Mouse (Mus musculus): ENCODE measurements at regions not wholly inside any gene's neighbourhood (a gene's known extent, or its start where the extent isn't known, plus 50 kb on each side); places are given as distances from the start of the nearest gene placed in this dataset.

DNA sequence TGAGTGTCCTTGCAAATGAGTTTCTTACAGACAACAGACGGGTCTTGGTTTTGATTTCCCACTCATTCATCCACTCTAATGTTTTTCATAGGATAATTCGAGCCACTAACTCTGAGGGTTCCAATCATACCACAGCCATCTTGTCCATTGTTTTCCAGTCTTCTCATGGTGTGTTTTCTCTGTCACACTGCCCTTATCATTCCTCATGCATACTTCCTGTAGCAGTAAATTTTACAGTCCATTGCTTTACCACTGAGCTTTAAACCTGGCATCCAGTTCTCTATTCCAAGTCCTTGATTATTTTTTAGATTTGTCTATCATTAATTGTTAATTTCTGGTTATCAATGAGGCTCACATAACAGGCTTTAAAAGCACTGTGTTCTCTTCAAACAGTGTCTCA, 290.0 kb upstream of the Nrsn1 start:
- no peak for DNase-seq (ENCODE audit: low read depth, low spot score)

DNA sequence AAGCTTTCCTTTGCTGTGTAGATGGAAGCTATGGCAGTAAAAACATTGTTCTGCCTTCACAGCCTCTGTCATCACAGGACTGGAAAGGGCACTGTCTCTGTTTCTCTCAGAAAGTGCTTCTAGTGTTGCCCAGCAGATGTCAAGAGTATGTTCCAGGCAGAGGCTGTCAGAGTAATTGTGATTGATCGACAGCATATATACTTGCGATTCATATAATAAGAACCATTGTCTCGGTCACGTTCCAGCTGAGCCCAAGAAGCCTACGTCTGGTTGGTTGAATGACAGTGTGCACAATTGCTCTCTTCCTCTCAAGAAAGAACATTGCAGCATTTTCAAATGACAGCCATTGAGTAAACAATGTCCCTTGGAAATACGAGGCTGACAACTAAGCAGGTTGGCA, 284.7 kb upstream of the Nrsn1 start:
- DNase-seq (ENCODE audit: low read depth, low spot score): no peak

DNA sequence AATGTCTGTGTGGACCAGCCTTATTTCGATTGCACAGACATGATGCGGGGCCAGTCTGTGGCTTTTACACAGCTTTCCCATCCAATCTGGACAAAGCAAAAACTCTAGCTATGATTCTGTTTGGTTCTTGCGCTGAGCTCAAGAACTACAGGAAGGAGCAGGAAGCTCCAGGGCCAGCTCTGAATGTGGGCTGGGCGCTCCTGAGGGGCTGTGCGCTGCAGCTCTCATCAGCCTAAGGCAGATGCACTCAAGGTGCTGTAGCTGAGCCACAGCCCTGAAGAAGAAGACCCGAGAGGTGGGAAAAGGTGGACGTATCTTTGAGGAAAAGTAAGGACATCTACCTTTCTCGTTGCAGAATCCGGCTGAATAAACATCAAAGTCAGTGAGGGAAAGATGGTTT, 278.2 kb upstream of the Nrsn1 start:
- DNase-seq (ENCODE audit: low read depth, low spot score): peak; percentile 4

DNA sequence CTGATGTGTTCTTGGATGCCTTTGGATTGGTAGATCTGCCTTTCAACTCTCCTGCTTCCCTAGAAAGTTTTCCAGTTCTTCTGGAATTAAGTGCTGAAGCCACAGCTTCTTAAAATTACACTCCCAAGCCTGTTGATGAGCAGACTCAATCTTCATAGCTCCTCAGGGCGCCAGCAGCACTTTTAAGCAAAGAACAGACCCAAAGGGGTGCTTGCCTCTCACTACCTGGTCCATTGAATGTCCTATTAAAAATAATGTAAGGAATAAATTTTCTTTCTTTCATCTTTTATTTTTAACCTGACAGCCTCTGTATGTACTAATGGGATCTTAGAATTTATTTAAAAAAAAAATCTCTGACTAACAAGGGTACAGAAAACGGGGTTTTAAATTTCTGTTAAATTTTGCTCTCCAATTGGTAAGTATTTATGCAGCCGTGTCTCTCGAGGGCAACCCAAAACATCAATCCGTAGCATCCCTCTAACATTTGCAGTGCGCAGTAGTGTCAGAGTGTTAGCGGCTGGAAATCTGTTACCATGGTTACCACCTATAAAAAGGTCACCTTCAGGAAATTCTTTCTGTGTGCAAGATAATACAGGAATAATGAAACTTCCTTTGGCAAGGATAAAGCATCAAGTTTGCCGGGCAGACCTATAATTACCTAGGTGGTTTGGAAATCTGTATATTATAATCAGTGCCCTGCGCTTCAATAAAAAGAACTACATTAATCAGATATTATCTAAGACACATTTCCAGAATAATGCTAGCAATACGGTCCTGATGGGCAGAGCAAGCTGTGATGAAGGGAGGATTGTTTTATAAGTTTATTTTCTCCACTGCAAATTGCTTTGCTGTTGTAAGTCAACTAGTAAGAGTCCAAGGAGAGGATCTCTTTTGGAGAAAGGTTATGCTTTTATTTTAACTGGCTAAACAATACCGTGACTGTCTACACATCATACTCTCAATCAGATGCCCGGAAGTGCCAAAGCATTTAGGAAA, 277.1 kb upstream of the Nrsn1 start:
- DNase-seq (ENCODE audit: low read depth, low spot score): peak; percentile 38

DNA sequence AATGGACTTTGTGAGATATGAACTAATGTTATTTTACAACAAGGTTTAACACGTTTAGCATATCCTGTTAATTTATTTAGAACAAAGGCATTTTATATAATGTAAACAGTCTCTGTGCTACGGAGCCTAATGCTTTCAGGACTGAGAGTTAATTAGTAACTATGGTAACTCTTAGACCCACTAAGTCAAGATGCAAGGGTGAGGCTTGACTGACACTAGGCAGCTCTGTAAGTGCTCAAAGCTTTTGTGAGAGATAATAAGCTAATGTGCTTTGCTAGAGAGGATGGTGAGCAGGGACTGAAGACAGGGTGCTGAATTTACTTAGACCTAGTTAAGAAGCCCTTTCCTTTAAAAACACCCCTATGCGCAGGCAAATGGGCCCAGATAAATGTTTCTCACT, 253.8 kb upstream of the Nrsn1 start:
- no peak for DNase-seq (ENCODE audit: low read depth, low spot score)

DNA sequence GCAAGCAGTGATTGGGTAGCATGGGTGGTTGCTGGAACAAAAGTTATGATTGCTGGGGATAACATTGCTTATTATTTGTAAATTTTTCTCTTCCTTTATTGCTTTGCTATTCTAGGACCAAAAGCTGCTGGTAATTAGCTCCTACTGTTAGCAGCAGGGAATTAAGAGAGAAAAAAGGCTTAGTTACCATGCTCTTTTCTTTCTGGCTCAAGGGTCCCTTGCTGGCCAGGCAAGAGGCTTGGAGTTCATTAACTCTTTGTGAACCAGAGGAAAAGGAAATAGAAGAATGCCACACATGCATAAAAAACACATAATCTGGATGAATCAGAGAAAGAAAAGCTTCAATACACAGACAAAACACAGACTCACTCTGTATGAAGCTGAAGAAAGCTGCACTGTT, 237.1 kb upstream of the Nrsn1 start:
- DNase-seq (ENCODE audit: low read depth, low spot score): no peak

DNA sequence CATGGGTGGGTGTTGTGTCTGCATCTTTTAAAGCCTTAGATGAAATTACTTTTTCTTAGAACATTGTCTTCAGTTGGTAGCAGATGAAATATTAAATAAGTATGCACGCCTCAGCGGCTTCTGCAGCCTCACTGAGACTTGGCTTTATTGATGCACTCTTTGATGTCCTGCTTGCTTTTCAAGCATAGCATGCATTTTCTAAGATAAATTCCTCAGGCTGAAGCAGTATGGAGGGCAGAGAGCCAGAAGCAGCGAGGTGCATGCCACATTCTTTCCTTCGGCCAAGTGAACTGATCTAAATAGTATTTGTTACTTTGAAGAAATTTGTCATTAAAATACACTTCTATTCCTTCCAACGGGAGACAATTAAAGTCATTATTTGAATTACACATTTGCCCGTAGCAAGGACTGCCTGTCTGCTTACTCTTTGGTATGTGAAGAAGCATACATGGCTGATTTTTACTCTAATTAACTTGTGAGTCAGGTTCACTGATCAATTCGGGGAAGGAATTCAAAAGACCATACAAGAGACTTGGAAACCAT, 224.3 kb upstream of the Nrsn1 start:
- DNase-seq (ENCODE audit: low read depth, low spot score): no peak

DNA sequence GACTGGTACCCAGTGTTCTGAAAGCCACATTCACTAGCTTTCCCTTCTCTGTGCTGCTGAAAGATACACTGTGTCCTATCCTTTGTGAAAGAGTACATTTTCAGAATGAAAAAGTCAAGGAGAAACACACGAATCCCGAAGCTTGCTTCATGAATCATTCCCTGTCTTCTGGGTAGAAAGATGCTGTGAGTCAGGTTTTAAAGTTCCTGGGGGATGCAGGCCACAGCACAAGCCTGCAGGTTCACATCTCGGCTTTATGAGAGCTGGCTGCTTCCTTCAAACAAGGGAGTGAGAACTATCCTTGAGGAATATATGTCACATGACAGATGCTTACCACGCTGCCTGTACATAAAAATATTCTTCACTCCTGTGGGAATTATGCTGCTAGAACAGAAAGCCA, 219.7 kb upstream of the Nrsn1 start:
- no peak for DNase-seq (ENCODE audit: low read depth, low spot score)

DNA sequence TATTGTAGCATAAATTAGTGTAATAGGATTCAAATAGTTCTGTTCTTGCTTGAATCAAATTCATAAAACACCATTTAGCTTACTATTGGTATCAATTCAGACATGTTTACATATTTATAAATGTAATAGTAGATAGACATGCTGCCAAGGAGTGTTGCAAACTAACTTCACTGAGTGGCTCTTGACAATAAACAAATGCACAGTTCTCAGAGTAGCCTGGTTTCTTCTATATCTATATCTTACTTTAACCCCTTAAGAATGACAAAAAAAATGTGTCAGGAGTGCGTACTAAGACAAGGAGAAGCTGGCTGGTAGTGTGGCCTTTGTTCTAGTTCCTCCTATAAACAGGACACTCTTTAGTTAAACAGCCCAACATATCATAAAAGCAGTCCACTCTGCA, 213.0 kb upstream of the Nrsn1 start:
- no peak for DNase-seq (ENCODE audit: low read depth, low spot score)

DNA sequence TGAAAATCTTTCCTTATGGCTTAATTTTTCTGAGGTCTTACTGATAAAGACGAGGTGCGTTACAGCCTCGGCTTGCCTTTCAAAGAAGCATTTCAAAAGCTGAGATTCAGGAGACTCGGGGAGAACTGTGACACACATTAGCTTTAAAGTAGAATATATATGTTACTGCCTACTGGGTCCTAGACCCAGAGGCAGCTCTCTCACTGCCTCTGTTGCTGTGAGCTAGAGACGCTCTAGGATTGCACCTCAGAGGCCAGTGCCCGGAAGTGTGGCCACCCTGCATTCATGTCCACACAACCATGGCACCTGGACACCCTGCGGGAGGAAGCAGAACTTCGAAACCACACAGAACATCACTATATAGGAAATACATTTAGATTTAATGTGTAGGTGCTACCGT, 181.6 kb upstream of the Nrsn1 start:
- no peak for DNase-seq (ENCODE audit: low read depth, low spot score)

DNA sequence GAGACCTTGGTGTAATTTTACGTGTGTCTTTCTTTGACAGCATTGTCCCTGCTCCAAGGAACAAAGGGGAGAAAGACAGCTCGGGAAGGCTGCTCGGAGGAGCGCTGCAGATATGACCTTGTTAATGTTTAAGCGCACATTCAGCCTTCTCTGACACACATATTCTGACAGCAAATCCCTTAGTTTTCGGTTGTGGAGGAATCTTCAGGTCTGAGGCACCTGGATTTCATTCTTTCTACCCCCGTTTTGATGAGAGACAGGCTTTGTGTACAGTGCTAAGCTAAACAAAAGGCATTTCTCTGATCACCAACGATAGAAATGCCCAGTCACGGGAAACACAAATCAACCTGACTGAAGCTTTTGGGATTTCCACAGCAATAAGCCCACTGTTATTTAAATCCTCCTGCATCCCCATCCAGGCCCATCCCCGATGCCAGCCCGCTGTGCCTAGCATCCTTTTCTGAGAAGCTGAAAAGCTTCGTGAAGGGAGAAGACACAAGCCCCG, 181.1 kb upstream of the Nrsn1 start:
- DNase-seq (ENCODE audit: low read depth, low spot score): peak; percentile 64

DNA sequence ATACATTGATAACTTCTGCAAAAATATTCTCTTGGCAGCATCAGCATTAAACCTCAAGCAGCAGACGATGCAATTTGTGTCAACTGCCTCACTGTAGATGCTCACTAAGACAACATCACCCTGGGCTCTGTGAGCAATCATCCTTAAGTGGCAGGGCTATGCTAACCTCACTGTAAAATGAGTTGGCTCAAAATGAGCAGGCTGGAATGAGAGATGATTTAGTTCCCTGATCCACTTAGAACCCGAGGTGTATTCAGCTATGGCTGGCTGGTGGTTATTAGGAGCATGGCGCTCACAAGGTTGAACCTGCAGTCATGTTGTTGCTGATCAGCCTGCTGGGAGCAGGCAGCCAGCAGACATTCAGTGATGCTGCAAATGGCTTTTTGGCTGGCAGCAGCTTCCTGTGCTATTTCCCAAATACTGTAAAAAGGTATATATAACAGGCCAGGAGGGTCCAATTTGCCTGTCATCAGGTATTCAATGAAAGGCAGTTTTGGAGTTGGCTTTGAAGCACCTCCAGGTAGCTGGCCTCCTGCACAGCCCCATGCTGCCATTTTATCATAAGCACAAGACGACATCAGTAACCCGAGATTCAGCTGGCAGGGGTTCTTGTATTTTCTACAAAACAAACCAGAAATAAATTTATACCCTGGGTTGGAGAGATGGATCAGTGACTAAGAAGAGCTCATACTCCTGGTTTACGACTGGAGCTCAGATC, 159.6 kb upstream of the Nrsn1 start:
- DNase-seq (ENCODE audit: low read depth, low spot score): no peak

DNA sequence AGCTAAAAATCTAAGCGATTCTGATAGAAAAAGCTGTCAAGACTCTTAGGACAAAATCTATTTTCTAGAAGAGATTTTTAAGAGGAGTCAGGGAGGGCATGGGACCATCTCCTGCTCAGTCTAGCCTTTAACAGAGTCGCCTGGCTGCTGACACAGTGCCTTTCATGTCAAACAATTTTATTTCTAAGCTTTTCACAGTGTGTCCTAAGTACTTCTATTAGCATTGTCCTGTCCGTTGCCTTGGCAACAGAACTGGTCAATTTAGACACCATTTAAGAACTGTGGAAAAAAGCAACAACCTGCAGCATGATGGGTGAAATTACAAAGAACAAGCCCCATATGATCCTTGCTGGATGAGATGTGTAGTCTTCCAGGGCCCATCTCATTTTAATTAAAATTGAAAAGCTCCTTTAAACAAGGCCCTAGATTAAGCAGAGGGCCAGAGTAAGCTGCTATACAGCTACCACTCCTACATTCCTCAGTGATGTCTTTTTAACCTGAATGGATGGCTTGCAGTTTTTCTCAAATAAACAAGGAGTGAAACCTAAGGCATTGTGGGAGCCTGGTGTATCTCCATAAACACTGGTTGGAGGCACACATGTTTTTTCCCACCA, 133.0 kb upstream of the Nrsn1 start:
- DNase-seq (ENCODE audit: low read depth, low spot score): peak; percentile 65

DNA sequence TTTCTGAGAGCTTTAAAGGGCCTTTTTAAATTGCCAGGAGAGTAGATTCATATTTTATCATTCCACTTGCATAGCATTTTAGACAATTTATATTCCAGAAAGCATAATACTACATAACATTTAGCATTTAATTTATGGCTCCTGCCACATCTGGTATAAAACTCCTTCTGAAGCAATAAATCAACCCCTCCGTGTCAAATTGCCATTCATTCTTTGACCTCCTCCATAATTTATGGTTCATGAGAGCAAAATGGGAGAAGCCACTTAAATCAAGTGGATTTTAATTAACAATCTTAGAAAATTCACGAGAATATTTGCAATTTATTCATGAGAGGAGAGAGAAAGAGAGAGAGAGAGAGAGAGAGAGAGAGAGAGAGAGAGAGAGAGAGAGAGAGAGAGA, 132.4 kb upstream of the Nrsn1 start:
- no peak for DNase-seq (ENCODE audit: low read depth, low spot score)

DNA sequence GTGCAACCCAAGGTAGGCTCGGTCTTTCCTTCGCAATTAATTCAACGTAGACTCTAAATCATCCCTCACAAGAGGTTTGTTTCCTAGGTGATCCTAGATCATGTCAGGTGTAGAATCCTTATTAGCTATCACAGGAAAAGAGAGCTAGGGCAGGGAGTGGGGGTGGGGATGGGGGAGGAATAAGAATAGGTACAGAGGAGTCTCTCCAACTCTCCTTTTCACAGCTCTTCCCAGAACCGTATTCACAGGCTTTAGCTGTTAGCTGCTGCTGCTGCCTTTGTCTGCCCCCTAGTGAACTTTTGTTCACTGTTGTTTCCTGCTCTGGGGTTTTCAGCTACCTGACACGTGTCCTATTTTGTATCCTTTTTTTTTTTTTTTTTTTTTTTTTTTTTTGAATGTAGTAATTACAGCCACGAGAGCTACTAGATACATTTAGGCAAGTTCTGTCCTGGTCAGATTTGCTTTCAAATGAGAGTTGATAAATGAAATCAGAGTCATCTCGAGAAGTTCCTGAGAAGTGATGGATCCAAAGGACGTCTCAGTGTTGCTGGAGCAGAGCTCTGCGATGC, 131.7 kb upstream of the Nrsn1 start:
- DNase-seq (ENCODE audit: low read depth, low spot score): peak; percentile 61

DNA sequence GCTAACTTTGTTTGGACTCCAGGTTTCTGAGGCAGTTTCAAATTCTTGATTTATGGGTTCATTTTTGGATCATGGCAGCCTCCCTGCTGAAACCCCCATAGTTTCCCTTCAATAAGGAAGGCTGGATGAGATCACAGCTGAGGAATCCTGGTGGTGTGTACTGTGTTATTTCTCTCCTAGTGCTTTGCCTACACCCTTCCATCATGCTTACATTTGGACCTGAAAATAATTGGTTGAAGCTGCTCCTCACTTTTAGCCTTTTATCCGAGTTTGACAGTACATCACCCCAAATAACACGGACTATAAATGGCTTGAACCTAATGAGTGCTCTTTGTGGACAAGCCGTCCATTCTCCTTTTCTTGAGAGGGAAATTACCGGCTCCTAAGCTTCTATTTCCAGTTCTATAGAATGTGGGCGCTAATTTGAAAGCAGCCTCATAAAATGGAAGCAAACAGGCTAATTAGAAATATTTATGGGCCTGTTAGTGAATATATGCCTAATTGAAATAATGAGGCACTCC, 122.5 kb upstream of the Nrsn1 start:
- DNase-seq (ENCODE audit: low read depth, low spot score): no peak

DNA sequence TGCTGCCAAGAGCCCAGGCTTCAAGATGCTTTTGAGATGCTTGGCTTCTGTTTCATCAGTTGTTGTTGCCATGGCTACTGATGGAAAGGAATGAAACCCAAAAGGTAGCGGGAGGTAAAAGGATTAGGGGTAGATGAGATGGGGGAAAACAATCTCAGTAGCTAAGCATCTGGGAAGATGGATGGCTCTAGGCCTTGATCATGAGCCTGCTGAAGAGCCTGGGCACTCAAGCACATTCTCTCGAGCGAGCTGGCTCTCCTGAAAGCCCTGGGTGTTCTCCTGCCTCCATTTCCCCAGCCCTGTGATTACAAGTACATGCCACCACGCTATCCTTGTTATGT, 92.3 kb upstream of the Nrsn1 start:
- no peak for DNase-seq (ENCODE audit: low read depth, low spot score)

DNA sequence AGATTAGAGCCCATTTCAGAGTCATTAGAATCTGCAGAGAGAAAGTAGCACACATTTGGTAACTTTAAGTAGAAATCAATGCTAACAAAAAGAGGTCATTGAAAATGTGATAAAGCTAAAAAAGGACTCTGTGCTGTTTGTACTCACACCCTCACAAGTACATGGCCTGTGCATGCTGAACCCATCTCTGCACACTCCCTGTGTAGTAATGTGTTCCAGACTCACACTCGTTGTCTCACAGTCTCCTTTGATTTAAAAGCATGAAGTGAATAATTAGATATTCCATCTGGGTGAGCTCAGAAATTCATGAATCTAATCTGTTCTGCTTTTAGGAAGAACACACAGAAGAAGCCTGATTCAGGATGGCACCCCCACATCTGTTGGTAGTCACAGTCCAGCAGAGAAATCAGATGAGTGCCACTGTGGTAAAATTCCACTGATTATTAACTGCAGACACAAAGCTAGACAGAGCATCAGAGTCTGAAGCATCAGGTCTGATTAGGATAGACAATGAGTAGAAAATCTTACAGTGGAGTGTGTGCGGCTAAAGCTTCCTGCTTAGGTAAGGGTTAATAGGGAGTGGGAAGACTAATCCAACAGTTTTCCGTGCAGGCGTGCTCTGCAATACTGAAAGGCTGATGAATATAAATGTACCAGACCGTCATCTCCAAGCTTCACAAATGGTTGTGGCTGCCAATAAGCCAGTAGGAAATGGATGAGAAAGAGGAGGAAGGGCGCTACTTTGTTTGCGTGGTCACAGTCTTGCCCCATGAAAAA, 91.7 kb upstream of the Nrsn1 start:
- no peak for DNase-seq (ENCODE audit: low read depth, low spot score)

DNA sequence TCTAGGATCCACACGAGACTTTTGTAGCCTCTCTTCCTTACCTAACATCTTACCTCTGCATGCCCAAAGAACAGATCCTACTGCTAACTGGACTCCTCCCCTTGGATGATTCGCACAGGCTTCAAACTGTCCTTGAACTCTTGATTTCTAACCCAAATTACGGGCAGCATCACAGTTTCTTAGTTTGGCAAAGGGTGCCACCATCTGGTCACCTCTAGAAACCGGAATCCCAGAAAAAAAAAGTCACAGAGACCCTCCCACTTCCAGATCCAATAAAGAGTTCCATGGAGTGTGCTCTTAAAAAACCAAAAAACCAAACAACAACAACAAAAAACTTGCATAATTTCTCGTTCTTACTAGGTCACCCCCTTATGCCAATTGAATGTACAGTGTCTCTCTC, 77.3 kb upstream of the Nrsn1 start:
- DNase-seq (ENCODE audit: low read depth, low spot score): peak; percentile 37

DNA sequence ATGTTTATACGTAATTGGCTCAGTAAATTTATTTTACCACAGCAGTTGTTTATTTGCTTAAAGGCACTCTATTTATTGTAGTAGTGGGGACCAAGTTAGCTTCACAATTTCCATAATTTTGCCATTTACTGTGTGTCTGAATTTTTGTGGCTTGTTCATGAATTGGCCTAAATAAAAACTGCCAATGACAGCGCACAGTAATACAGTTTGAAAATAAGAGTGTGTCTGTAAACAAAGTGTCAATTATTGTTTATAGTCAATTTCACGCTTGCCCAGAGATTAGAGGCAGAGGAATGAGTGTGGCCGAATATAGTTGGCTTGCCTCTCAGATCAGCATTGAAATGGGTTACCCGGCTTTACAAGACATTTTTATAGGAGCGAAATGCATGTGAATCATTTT, 73.0 kb upstream of the Nrsn1 start:
- DNase-seq (ENCODE audit: low read depth, low spot score): no peak

DNA sequence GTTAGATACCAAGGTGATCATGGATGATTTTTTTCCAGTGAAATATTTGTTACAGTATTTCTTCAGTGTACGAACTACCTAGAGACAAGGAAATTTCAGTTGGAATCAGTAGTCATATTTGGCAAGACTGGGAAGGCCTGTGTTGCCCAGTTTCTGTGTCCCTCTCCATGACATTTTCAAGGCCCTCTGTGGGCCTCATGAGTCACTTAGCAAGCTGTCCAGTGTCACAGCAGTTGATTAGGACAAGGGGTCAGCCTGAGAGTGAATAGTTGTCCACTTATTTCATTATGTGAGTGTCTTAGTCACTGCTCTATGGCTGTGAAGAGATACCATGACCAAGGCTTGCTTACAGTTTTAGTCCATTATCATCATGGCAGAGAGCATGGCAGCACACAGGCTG, 71.5 kb upstream of the Nrsn1 start:
- DNase-seq (ENCODE audit: low read depth, low spot score): no peak

Measured in R1 (cell line).